Mouse (Mus musculus) megakaryocyte, embryonic 14.5 days (primary cell): Measurements from ENCODE around the gene Otx2. TPM values are rescaled to one million over a fixed set of nuclear protein-coding genes. Genes with fewer than 3 reads are reported as not detected.

ENCODE experiments used
- H3K27me3 ChIP-seq: replicated peaks from 2 replicates; pipeline ENCODE3; 2012; ENCODE audit warnings: inconsistent platforms
- H3K36me3 ChIP-seq: replicated peaks from 2 replicates; pipeline ENCODE3; 2012; ENCODE audit warnings: low read length, inconsistent platforms, mixed read lengths
- H3K4me1 ChIP-seq: 2 replicates; pipeline ENCODE4 v1.6.1; 2012; ENCODE audit warnings: inconsistent platforms
- H3K4me3 ChIP-seq: replicated peaks from 2 replicates; pipeline ENCODE3; 2012; ENCODE audit warnings: moderate library complexity, mild to moderate bottlenecking, inconsistent platforms
- H3K9me3 ChIP-seq: 2 replicates; pipeline ENCODE4 v1.6.1; 2012; ENCODE audit warnings: inconsistent platforms
- FLI1 ChIP-seq: IDR thresholded peaks from 2 replicates; pipeline ENCODE4 v1.6.1; 2012; ENCODE audit warnings: low read length, inconsistent platforms, mixed read lengths
- GATA1 ChIP-seq: IDR thresholded peaks from 3 replicates; pipeline ENCODE4 v1.6.1; 2012; ENCODE audit warnings: mixed read lengths, low read length, inconsistent platforms, borderline replicate concordance
- polyA plus RNA-seq: library from polyadenylated mRNA; stranded (reverse); fragments of >175 nt; gene quantifications from 2 replicates; pipeline ENCODE4 v1.2.3, GENCODE M21; 2012; ENCODE audit warnings: low replicate concordance; ENCODE audit not compliant: insufficient read depth

Otx2 gene
- polyA plus RNA-seq, 1 experiment: not detected

- TF ChIP-seq GATA1 (no peak), FLI1 (no peak)
- H3K27me3 ChIP-seq: peaks cover 90% of the 10 kb centered on the region
- H3K4me3 ChIP-seq: no peak overlapping the region
Observed at GRCm38 (mm10) chr14:48663531-48663930, 10.1 kb downstream of the Otx2 start.

GRCm38 (mm10) chr14:48662568-48663236 lies 10.9 kb downstream of the Otx2 start:
- H3K4me3 ChIP-seq: no peak overlapping the region
- H3K4me1 ChIP-seq: peaks cover 21% of the 10 kb centered on the region
- no peaks in the 10 kb centered on the region for H3K36me3 ChIP-seq
- H3K27me3 ChIP-seq: peaks cover 86% of the 10 kb centered on the region
- TF ChIP-seq FLI1 (no peak), GATA1 (no peak)
- H3K9me3 ChIP-seq: peaks cover 16% of the 10 kb centered on the region; the same call in 1 of the 2 replicates

More at GRCm38 (mm10) chr14:48663531-48663930, 10.1 kb downstream of the Otx2 start:
- Histone ChIP-seq H3K36me3 (no peaks in the 10 kb centered on the region), H3K4me1 (peaks cover 21% of the 10 kb centered on the region), H3K9me3 (peaks cover 16% of the 10 kb centered on the region; the same call in 1 of the 2 replicates)

GRCm38 (mm10) chr14:48661646-48662567 lies 11.7 kb downstream of the Otx2 start:
- no peak overlapping the region for H3K4me3 ChIP-seq
- peaks cover 16% of the 10 kb centered on the region; the same call in 1 of the 2 replicates for H3K9me3 ChIP-seq
- H3K4me1 ChIP-seq: peaks cover 21% of the 10 kb centered on the region
- TF ChIP-seq GATA1 (no peak), FLI1 (no peak)
- H3K27me3 ChIP-seq: peaks cover 82% of the 10 kb centered on the region
- no peaks in the 10 kb centered on the region for H3K36me3 ChIP-seq

- TF ChIP-seq FLI1: no peak
- no peak for TF ChIP-seq GATA1
- H3K9me3 ChIP-seq: peaks cover 16% of the 10 kb centered on the region; the same call in 1 of the 2 replicates
- H3K4me1 ChIP-seq: peaks cover 18% of the 10 kb centered on the region
- H3K36me3 ChIP-seq: no peaks in the 10 kb centered on the region
- peaks cover 80% of the 10 kb centered on the region for H3K27me3 ChIP-seq
- H3K4me3 ChIP-seq: no peak overlapping the region
Observed at GRCm38 (mm10) chr14:48661151-48661550, 12.5 kb downstream of the Otx2 start.

- Histone ChIP-seq H3K4me3 (no peak overlapping the region), H3K9me3 (peaks cover 16% of the 10 kb centered on the region; the same call in 1 of the 2 replicates), H3K36me3 (no peaks in the 10 kb centered on the region), H3K27me3 (peaks cover 80% of the 10 kb centered on the region), H3K4me1 (peaks cover 14% of the 10 kb centered on the region)
- TF ChIP-seq GATA1 (no peak), FLI1 (no peak)
Observed at GRCm38 (mm10) chr14:48660593-48660992, 13.0 kb downstream of the Otx2 start.

- Histone ChIP-seq H3K4me3 (no peak overlapping the region), H3K36me3 (no peaks in the 10 kb centered on the region), H3K27me3 (peaks cover 80% of the 10 kb centered on the region), H3K4me1 (peaks cover 12% of the 10 kb centered on the region), H3K9me3 (peaks cover 16% of the 10 kb centered on the region; the same call in 1 of the 2 replicates)
- TF ChIP-seq FLI1: no peak
Observed at GRCm38 (mm10) chr14:48659661-48660060, 14.0 kb downstream of the Otx2 start.

- H3K27me3 ChIP-seq: peaks cover 81% of the 10 kb centered on the region
- H3K4me3 ChIP-seq: no peak overlapping the region
- no peak for TF ChIP-seq GATA1
- no peak for TF ChIP-seq FLI1
- H3K36me3 ChIP-seq: no peaks in the 10 kb centered on the region
- peaks cover 20% of the 10 kb centered on the region for H3K9me3 ChIP-seq
- H3K4me1 ChIP-seq: peaks cover 8% of the 10 kb centered on the region
Observed at GRCm38 (mm10) chr14:48657241-48657640, 16.4 kb downstream of the Otx2 start.

- no peaks in the 10 kb centered on the region for H3K36me3 ChIP-seq
- H3K9me3 ChIP-seq: peaks cover 20% of the 10 kb centered on the region; the same call in 1 of the 2 replicates
- TF ChIP-seq FLI1 (no peak), GATA1 (no peak)
- H3K4me3 ChIP-seq: no peak overlapping the region
- H3K27me3 ChIP-seq: peaks cover 81% of the 10 kb centered on the region
- peaks cover 7% of the 10 kb centered on the region for H3K4me1 ChIP-seq
Observed at GRCm38 (mm10) chr14:48656711-48657110, 16.9 kb downstream of the Otx2 start.

GRCm38 (mm10) chr14:48655792-48656550 lies 17.6 kb downstream of the Otx2 start:
- Histone ChIP-seq H3K27me3 (peaks cover 79% of the 10 kb centered on the region), H3K9me3 (peaks cover 22% of the 10 kb centered on the region), H3K36me3 (no peaks in the 10 kb centered on the region), H3K4me1 (peaks cover 10% of the 10 kb centered on the region), H3K4me3 (no peak overlapping the region)
- TF ChIP-seq FLI1 (no peak), GATA1 (no peak)
